Mouse (Mus musculus) T-helper 2 cell (primary cell): ENCODE data around the gene Fam171a2.

Experiments used
- in situ Hi-C: fragments of 300-600 bp; cut with MboI, MseI; formaldehyde crosslinking; loops from one replicate; pipeline ENCODE4 v1.15.1; 2025; ENCODE audit warnings: high pct_unique_total_duplicates

Fam171a2 gene

DNA sequence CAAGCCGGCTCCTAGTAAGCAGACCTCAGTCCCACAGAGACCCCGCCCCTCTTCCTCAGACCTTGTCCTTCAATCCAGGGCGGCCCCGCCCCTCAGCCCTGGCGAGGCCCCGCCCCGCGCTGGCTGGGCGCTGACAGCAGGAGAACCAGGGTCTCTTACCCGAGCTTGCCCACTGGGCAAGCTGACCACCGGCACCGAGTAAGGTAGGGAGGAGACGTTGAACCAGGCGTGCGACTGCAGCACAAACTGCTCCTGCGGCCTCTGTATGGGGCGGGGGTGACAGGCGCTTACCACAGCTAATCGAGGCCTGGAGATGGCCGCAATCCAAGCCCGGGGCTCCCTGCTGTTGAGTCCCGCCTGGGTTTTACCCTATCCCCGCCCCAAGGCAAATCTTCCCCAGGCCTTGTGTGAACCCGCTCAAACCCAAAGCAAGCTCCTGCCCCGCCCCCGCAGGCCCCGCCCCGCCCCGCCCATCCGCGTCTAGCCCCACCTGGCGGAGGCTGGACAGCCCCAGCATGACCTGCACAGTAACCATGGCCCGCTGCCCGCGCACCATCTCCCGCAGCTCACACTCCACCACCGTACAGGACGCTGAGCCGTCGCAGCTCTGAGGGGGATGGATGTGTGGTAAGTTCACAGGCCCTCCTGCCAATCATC, 8.4 kb upstream of the Fam171a2 start:
- in situ Hi-C loops, result no loop called here

DNA sequence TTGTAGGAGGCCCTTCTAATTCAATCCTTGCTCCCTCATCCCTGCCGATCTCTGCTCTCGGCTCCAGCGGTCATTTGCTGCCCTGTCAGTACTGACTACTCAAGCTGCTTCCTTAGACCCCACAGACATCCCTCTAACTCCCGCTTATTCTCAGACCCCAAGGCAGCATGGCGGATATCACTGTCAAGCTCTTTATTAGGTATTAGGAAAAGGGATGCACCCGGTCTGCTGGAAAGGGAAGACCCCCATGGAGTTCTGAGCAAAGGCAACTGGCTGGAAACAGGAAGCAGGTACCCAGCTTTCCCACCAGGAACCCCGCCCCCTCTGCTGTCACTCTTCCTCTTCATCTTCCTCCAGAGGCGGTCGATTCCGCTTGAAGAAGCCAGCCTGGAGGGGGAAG, 5.6 kb upstream of the Fam171a2 start:
- in situ Hi-C loops, result no loop called here

DNA sequence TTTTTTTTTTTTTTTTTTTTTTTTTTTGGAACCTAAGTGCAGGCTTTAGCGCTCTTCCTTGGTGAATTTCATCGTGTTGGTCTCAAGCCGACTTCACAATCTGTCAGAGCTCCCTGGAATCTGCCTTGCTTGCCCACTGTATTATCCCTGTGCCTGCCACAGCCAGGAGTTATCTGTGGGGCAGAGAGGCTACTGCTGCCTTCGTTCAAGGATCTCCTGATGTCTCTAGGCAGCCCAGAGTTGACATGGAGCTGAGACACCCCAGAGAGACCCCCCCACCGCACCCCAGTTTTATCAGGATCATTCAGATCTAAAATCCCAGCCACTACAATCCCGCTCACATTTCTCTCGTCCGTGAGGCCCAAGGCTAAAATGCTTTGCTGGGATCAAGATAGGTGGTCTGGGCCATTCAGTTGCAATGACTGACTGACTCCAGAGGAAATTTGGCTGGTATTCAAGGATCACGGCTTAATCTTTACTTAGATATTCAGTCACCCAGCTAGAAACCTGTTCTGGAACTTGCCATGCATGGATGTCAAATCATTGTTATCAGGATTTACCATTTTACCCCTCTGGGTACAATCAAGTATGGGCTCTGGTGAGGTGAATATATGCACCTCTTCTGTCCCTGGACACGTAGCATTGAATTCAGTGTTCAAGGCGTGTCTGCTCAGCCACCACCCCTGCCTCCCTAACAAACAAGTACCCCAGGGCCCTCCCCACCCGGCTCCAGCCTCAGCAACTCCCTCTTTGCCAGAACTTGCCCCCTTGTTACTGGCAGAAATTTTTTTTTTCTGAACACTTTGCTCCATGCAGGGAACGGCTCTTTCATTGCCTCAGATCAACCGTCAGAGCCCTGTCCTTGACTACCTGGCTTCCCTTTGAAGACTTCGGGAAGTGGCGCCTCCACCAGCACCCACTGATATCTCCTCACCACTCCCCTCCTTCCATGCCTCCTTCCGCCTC, 1.8 kb upstream of the Fam171a2 start:
- in situ Hi-C loops, result no loop called here

DNA sequence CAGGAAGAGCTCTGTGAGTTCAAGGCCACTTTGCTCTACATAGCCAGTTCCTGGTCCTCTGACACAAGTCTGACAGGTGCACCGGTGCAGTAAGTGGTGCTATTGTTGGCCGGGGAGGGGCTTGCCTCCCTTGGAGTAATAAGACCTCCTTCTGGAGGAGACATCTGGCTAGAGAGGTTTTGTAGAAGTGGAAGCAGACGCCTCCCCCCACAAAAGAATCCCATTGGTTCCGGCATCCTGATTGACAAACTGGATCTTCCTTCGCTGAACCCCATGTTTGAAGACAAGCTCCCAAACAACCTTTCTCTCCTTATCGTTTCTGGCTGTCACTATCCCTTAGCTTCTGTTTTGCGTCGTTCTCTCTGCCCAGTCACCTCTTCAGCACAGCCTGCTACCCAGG, 845 bp upstream of the Fam171a2 start:
- in situ Hi-C loops, result no loop called here

GRCm38 (mm10) chr11:102446581-102447461, 661 bp downstream of the Fam171a2 start:
- in situ Hi-C loops, result no loop called here

GRCm38 (mm10) chr11:102445891-102446361, 1.6 kb downstream of the Fam171a2 start:
- in situ Hi-C loops, result no loop called here

- in situ Hi-C loops, result no loop called here
These were observed 2.1 kb downstream of the Fam171a2 start for GRCm38 (mm10) chr11:102445264-102445890.

DNA sequence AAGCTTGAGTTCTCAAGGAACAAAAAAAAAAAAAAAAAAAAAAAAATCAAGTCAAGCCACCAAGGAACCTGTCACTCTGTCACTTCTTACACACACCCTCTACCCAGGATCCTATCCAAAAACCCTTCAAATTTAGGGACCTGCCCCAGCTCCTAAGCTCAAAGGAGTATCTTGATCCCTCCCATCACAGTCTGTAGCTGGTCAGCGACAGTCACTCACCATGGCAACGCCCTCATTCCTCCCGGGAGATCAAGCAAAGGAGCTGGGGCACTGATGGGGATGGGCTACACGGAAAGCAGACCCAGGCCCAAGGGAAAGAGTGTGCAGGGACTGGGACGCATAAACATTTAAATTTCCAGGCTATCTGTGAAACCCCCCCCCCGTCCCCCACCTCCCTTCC, 2.7 kb downstream of the Fam171a2 start:
- in situ Hi-C loops, result no loop called here

- in situ Hi-C loops, result no loop called here
These were observed 3.2 kb downstream of the Fam171a2 start for GRCm38 (mm10) chr11:102444321-102444720.

- in situ Hi-C loops, result no loop called here
These were observed 3.7 kb downstream of the Fam171a2 start for GRCm38 (mm10) chr11:102443740-102444139.

DNA sequence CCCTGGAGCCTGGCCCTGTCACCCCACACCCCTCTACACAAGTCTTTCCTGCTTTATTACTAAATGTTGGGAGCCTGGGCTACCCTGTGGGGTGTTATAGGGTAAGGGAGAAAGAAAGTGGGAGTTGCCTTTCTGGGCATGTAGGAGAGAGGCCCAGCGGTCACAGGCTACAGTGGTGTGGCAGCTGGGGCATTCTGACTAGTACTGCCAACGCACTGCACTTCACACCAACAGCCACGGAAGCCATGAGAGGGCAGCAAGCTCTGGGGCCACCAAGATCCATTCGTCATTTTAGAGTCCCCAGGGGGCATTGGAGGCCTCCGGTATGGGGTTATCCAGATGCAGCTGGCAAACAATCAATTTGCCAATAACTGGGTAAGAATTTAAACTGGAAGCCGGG, 5.4 kb downstream of the Fam171a2 start:
- in situ Hi-C loops, result no loop called here

DNA sequence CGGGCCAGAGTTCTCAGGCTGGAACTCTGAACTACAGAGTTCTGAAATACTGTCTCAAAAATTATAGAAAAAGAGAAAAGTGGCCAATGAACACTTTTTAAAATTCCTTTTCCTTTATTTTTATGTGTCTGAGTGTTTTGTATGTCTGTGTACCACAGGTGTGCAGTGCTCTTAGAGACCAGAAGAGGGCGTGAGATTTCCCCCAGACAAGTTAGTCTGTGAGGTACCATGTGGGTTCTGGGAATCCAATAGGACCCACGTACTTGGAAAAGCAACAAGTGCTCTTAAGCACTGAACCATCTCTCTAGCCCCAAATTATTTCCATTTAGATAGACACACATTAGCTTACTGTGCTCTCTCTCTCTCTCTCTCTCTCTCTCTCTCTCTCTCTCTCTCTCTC, 6.0 kb downstream of the Fam171a2 start:
- in situ Hi-C loops, result no loop called here

GRCm38 (mm10) chr11:102440255-102440654, 7.2 kb downstream of the Fam171a2 start:
- in situ Hi-C loops, result no loop called here

DNA sequence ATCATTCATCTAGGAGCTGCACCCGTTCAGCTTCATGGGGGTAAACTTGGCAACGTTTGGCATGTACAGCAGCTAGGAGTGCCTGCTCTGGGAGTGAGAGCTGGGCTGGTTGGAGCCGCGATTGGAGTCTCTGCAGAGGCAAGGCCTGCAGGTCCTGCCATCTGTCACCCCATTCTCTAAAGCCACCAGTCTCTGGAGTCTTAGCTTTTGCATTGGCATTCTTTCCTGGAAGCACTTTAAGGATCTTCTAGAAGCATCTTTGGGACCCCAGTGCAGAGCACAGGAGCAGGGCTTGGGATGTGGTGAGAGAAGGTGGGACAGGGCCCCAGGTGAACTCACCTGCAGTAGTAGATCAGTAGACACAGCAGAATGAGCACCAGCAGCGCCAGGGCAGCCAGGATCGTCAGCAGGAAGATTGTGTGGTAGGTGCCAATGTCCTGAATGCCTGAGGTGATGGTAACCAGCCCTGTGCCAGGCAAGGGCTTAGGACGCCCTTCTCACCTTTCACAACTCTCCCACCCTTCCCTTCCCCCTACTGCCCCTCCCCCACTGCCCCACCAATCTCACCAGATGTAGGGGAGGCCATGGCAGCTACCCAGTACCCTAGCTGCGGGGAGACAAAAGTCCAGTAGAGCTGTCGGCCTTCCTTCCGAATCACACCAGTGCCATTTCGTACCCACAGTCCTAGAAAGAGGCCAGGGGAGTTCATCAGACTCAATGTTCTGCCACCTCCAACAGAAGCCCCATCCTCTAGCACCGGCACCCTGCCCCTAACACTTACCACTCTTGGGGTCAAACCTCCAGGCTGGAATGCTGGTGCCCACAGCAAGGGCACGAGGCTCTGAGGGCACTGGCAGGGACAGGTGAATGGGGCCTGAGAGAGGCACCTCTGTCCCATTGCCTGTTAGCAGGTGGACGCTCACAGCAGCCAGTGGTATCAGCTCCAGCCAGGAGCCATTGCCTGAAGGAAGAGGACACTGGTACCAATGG, 8.1 kb downstream of the Fam171a2 start:
- in situ Hi-C loops, result loop anchor here (10.0 kb wide), 2 partner anchors 145 to 355 kb away; partner anchors contain the start of genes Atxn7l3 and Mpp2

- in situ Hi-C loops, result loop anchor here (10.0 kb wide), 2 partner anchors 144 to 354 kb away; partner anchors contain the start of genes Atxn7l3 and Mpp2
These were observed 9.0 kb downstream of the Fam171a2 start for GRCm38 (mm10) chr11:102438212-102439092.

- in situ Hi-C loops, result loop anchor here (10.0 kb wide), 2 partner anchors 143 to 353 kb away; partner anchors contain the start of genes Atxn7l3 and Mpp2
These were observed 10.1 kb downstream of the Fam171a2 start for GRCm38 (mm10) chr11:102437120-102438061.

DNA sequence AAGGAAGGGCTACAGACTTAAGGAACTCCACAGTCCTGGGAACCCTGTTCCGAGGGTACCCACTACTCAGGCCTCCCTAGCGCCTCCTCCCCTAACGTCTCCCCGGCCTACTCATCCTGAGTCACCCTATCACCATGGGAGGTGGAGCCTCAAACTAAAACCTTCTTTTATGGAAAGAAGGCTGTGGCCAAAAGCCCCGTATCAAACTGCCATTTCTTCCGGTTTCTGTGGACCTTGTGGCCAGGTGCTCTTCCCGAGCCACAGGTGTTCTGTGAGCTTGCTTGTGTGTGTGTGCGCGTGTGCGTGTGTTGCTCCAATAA, 11.1 kb downstream of the Fam171a2 start:
- in situ Hi-C loops, result loop anchor here (10.0 kb wide), 2 partner anchors 142 to 352 kb away; partner anchors contain the start of genes Atxn7l3 and Mpp2
